24 mouse cellular contexts compared by ENCODE assay signal in the genomic region with DNA sequence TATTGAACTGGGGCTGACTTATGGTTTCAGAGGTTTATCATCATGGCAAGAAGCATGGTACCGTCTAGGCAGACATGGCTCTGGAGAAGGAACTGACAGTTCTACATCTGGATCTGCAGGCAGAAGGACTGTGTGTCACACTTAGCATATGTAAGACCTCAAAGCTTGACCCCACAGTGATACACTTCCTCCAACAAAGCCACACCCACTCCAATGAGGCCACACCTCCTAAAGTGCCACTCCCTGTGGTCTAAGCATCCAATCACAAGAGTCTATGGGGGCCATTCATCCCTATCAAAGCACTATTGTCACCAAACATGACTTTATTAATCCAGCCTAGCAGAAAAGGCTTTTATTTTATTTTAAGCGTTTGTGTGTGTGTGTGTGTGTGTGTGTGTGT.
DNase-seq lines count a peak whose midpoint lies in the region; ATAC-seq and TF ChIP-seq lines count a peak whose summit lies in the region.
"Had no signal": no experiment of that assay in that cellular context is flagged by ENCODE, and none has a peak within 500 bp of the region (broad histone marks: within the 10 kb centered on the region; RNA-seq: fewer than 3 reads in every experiment).

No protein-coding gene starts in this region.

- ATAC-seq in midbrain, embryonic 11.5 days (ENCODE audit: low FRiP score): no peak
- ATAC-seq in forebrain, embryonic 14.5 days: no peak
- ATAC-seq: forebrain, embryonic 16.5 days had no signal

- peak; percentile 75 for DNase-seq in ES-CJ7 (ENCODE audit: low read depth, low spot score)
- DNase-seq in R1 (ENCODE audit: low read depth, low spot score): peak; percentile 72
- DNase-seq in midbrain, embryonic 11.5 days (ENCODE audit: low spot score, missing footprints): no peak
- DNase-seq in kidney, adult 2 months: no peak
- no peak for DNase-seq in forebrain, embryonic 14.5 days (ENCODE audit: low spot score)
- DNase-seq: adrenal gland, postnatal 10 days; cerebellum, adult 11 months; cerebellum, adult 2 months; cerebellum, adult 9-11 months; cerebellum, postnatal 25 days; embryo, embryonic 11 days; gastrocnemius, postnatal 10 days; gastrocnemius, postnatal 36 days; heart, adult 11 months had no signal

- no peaks in the 10 kb centered on the region for H3K4me1 ChIP-seq in midbrain, embryonic 11.5 days (ENCODE audit: control insufficient read depth, insufficient read depth, low read length)
- H3K4me1 ChIP-seq in kidney, adult 2 months (ENCODE audit: control insufficient read depth, insufficient read depth, low read length): no peaks in the 10 kb centered on the region
- no peaks in the 10 kb centered on the region for H3K4me1 ChIP-seq in forebrain, embryonic 14.5 days (ENCODE audit: control insufficient read depth, insufficient read depth, low read length)
- H3K4me1 ChIP-seq: embryonic facial prominence, embryonic 10.5 days; embryonic facial prominence, embryonic 13.5 days; forebrain, embryonic 12.5 days; hindbrain, embryonic 12.5 days; hindbrain, embryonic 15.5 days had no signal

- H3K9me3 ChIP-seq in midbrain, embryonic 11.5 days (ENCODE audit: control insufficient read depth, low read length): no peaks in the 10 kb centered on the region
- no peaks in the 10 kb centered on the region for H3K9me3 ChIP-seq in forebrain, embryonic 14.5 days (replicated peaks; ENCODE audit: control insufficient read depth, low read length)
- H3K9me3 ChIP-seq: embryonic facial prominence, embryonic 10.5 days; embryonic facial prominence, embryonic 13.5 days; forebrain, embryonic 12.5 days; hindbrain, embryonic 12.5 days; hindbrain, embryonic 15.5 days had no signal

- no peaks in the 10 kb centered on the region for H3K27me3 ChIP-seq in midbrain, embryonic 11.5 days (ENCODE audit: control insufficient read depth, insufficient read depth, low read length)
- H3K27me3 ChIP-seq in kidney, adult 2 months (replicated peaks; ENCODE audit: control insufficient read depth, insufficient read depth, low read length): no peaks in the 10 kb centered on the region
- H3K27me3 ChIP-seq in forebrain, embryonic 14.5 days (replicated peaks; ENCODE audit: control insufficient read depth, insufficient read depth, low read length): no peaks in the 10 kb centered on the region
- H3K27me3 ChIP-seq: embryonic facial prominence, embryonic 13.5 days; forebrain, embryonic 12.5 days; hindbrain, embryonic 12.5 days; hindbrain, embryonic 15.5 days had no signal

- no peaks in the 10 kb centered on the region for H3K79me2 ChIP-seq in macrophage (ENCODE audit: inconsistent target)

- no peak overlapping the region for H3K4me2 ChIP-seq in midbrain, embryonic 11.5 days
- no peak overlapping the region for H3K4me2 ChIP-seq in forebrain, embryonic 14.5 days (ENCODE audit: low read length)
- H3K4me2 ChIP-seq: embryonic facial prominence, embryonic 13.5 days; forebrain, embryonic 12.5 days; heart, embryonic 11.5 days; hindbrain, embryonic 12.5 days; hindbrain, embryonic 15.5 days had no signal

- no peak overlapping the region for H3K4me3 ChIP-seq in macrophage (ENCODE audit: inconsistent target)
- no peak overlapping the region for H3K4me3 ChIP-seq in midbrain, embryonic 11.5 days (ENCODE audit: low read depth, low read length)
- no peak overlapping the region for H3K4me3 ChIP-seq in kidney, adult 2 months (ENCODE audit: insufficient read depth, low read depth, low read length)
- no peak overlapping the region for H3K4me3 ChIP-seq in forebrain, embryonic 14.5 days (ENCODE audit: low read depth, low read length)
- H3K4me3 ChIP-seq: embryonic facial prominence, embryonic 10.5 days; embryonic facial prominence, embryonic 13.5 days; erythroblast, embryonic 14.5 days; forebrain, embryonic 12.5 days; hindbrain, embryonic 12.5 days; hindbrain, embryonic 15.5 days had no signal

- WGBS in macrophage (ENCODE audit: missing documents): 76% methylated on average over 2 of the region's 2 CpGs
- WGBS in midbrain, embryonic 11.5 days: 85% methylated on average over 2 of the region's 2 CpGs
- 87% methylated on average over 2 of the region's 2 CpGs for WGBS in kidney, adult 2 months
- WGBS in forebrain, embryonic 14.5 days: 75% methylated on average over 2 of the region's 2 CpGs

- no peak overlapping the region for H3K9ac ChIP-seq in midbrain, embryonic 11.5 days (ENCODE audit: low read length)
- no peak overlapping the region for H3K9ac ChIP-seq in forebrain, embryonic 14.5 days (ENCODE audit: low read length)
- H3K9ac ChIP-seq: embryonic facial prominence, embryonic 13.5 days; forebrain, embryonic 12.5 days; hindbrain, embryonic 12.5 days; hindbrain, embryonic 15.5 days had no signal

- no peak for TF ChIP-seq CTCF in kidney, adult 2 months (conservative IDR thresholded peaks at IDR 0.05; ENCODE audit: insufficient read depth, insufficient read length, low read depth, low read length)

- no peaks in the 10 kb centered on the region for H3K36me3 ChIP-seq in macrophage (ENCODE audit: inconsistent target)
- no peaks in the 10 kb centered on the region for H3K36me3 ChIP-seq in midbrain, embryonic 11.5 days (ENCODE audit: control insufficient read depth, insufficient read depth, low read length)
- H3K36me3 ChIP-seq in kidney, adult 2 months (ENCODE audit: control insufficient read depth, insufficient read depth, low read length): no peaks in the 10 kb centered on the region
- H3K36me3 ChIP-seq in forebrain, embryonic 14.5 days (ENCODE audit: control insufficient read depth, insufficient read depth, low read length): no peaks in the 10 kb centered on the region
- H3K36me3 ChIP-seq: embryonic facial prominence, embryonic 10.5 days; embryonic facial prominence, embryonic 13.5 days; forebrain, embryonic 12.5 days; G1E; hindbrain, embryonic 12.5 days; hindbrain, embryonic 15.5 days had no signal

- H3K27ac ChIP-seq in macrophage: peak overlapping the region; percentile 61; the same call in 1 of the 2 replicates
- H3K27ac ChIP-seq in midbrain, embryonic 11.5 days (ENCODE audit: low read depth, low read length): no peak overlapping the region
- no peak overlapping the region for H3K27ac ChIP-seq in kidney, adult 2 months (ENCODE audit: insufficient read depth, low read depth, low read length)
- no peak overlapping the region for H3K27ac ChIP-seq in forebrain, embryonic 14.5 days (ENCODE audit: low read depth, low read length)
- H3K27ac ChIP-seq: embryonic facial prominence, embryonic 10.5 days; embryonic facial prominence, embryonic 13.5 days; forebrain, embryonic 12.5 days; hindbrain, embryonic 12.5 days; hindbrain, embryonic 15.5 days had no signal

- no peak for TF ChIP-seq POLR2A in kidney, adult 2 months (IDR thresholded peaks at IDR 0.05; ENCODE audit: low read depth, low read length)

Comparison
In these comparisons a context has a peak if more than half of its experiments do, and no peak if none do; other contexts are left out.
1. DNase-seq: peak in ES-CJ7 (single experiment) and R1 (single experiment); none in midbrain, embryonic 11.5 days (single experiment), kidney, adult 2 months (single experiment) and forebrain, embryonic 14.5 days (single experiment).